10 mouse cellular contexts compared by ENCODE assay signal in genomic region chr8:122326114-122326542, GRCm38 (mm10). TPM values are rescaled to one million over a fixed set of nuclear protein-coding genes. Genes with fewer than 3 reads are reported as not detected.
A peak's percentile ranks its signal among the peaks of the same experiment; 100 is the strongest.
DNase-seq lines count a peak whose midpoint lies in the region; ATAC-seq and TF ChIP-seq lines count a peak whose summit lies in the region.
"Had no signal": no experiment of that assay in that cellular context is flagged by ENCODE, and none has a peak within 500 bp of the region (broad histone marks: within the 10 kb centered on the region; RNA-seq: fewer than 3 reads in every experiment).

No protein-coding gene starts in this region.

- TF ChIP-seq CTCF in lung, adult 2 months (IDR thresholded peaks at IDR 0.05; ENCODE audit: insufficient read depth, low read length), result no peak
- no peak for TF ChIP-seq CTCF in midbrain, postnatal 0 days (IDR thresholded peaks at IDR 0.05)

- peaks cover 100% of the 10 kb centered on the region for H3K4me1 ChIP-seq in erythroblast, embryonic 14.5 days (ENCODE audit: control insufficient read depth)
- H3K4me1 ChIP-seq in lung, embryonic 15.5 days, result peaks cover 60% of the 10 kb centered on the region
- H3K4me1 ChIP-seq in lung, adult 2 months (ENCODE audit: control insufficient read depth, insufficient read depth, low read length), result peaks cover 18% of the 10 kb centered on the region
- H3K4me1 ChIP-seq in intestine, embryonic 16.5 days (ENCODE audit: control insufficient read depth, insufficient read depth, low read length), result peaks cover 69% of the 10 kb centered on the region
- H3K4me1 ChIP-seq in midbrain, postnatal 0 days (ENCODE audit: insufficient read depth, low read length), result peaks cover 7% of the 10 kb centered on the region; the same call in 1 of the 2 replicates

- H3K27ac ChIP-seq in lung, embryonic 15.5 days, result no peak overlapping the region
- H3K27ac ChIP-seq in intestine, embryonic 16.5 days (ENCODE audit: low read length), result no peak overlapping the region
- no peak overlapping the region for H3K27ac ChIP-seq in midbrain, postnatal 0 days (ENCODE audit: low read depth, low read length)

- no peak for DNase-seq in lung, adult 2 months
- no peak for DNase-seq in midbrain, postnatal 0 days (ENCODE audit: low spot score)
- DNase-seq in spleen, postnatal 10 days (ENCODE audit: low spot score in 2 of 2), result no peak
- DNase-seq in layer of hippocampus, adult 18-20 months (ENCODE audit: low spot score in 2 of 2), result no peak
- DNase-seq: kidney, adult 2 months had no signal

- no peaks in the 10 kb centered on the region for H3K27me3 ChIP-seq in erythroblast, embryonic 14.5 days (ENCODE audit: control insufficient read depth)
- no peaks in the 10 kb centered on the region for H3K27me3 ChIP-seq in lung, embryonic 15.5 days
- no peaks in the 10 kb centered on the region for H3K27me3 ChIP-seq in intestine, embryonic 16.5 days (replicated peaks; ENCODE audit: control insufficient read depth, insufficient read depth, low read length)
- no peaks in the 10 kb centered on the region for H3K27me3 ChIP-seq in midbrain, postnatal 0 days (ENCODE audit: insufficient read depth, low read length)

- H3K9ac ChIP-seq in lung, embryonic 15.5 days, result 0 out of 2 replicates have a peak overlapping the region, but pooled peaks have one; percentile 3
- peak overlapping the region; percentile 49 for H3K9ac ChIP-seq in intestine, embryonic 16.5 days (ENCODE audit: low read depth, low read length)
- H3K9ac ChIP-seq in midbrain, postnatal 0 days (replicated peaks; ENCODE audit: low read length, poor library complexity, severe bottlenecking), result peak overlapping the region; percentile 39; the same call in 1 of the 2 replicates

- no peaks in the 10 kb centered on the region for H3K9me3 ChIP-seq in erythroblast, embryonic 14.5 days (ENCODE audit: control insufficient read depth, low read length)
- no peaks in the 10 kb centered on the region for H3K9me3 ChIP-seq in lung, embryonic 15.5 days
- no peaks in the 10 kb centered on the region for H3K9me3 ChIP-seq in intestine, embryonic 16.5 days (ENCODE audit: control insufficient read depth, low read length)
- H3K9me3 ChIP-seq in midbrain, postnatal 0 days (ENCODE audit: low read length), result no peaks in the 10 kb centered on the region

- peak overlapping the region; percentile 2; the same call in 1 of the 2 replicates for H3K4me2 ChIP-seq in lung, embryonic 15.5 days
- peak overlapping the region; percentile 23; the same call in 1 of the 2 replicates for H3K4me2 ChIP-seq in intestine, embryonic 16.5 days (ENCODE audit: low read depth, low read length)
- H3K4me2 ChIP-seq in midbrain, postnatal 0 days (ENCODE audit: low read depth, low read length, poor library complexity, severe bottlenecking), result peak overlapping the region; percentile 28

- H3K36me3 ChIP-seq in erythroblast, embryonic 14.5 days (ENCODE audit: control insufficient read depth), result peaks cover 99% of the 10 kb centered on the region
- H3K36me3 ChIP-seq in lung, embryonic 15.5 days, result no peaks in the 10 kb centered on the region; the same call in 1 of the 2 replicates
- no peaks in the 10 kb centered on the region for H3K36me3 ChIP-seq in intestine, embryonic 16.5 days (ENCODE audit: control insufficient read depth, insufficient read depth, low read length)
- no peaks in the 10 kb centered on the region for H3K36me3 ChIP-seq in midbrain, postnatal 0 days (ENCODE audit: insufficient read depth, low read length)

- peak overlapping the region; percentile 6 for H3K4me3 ChIP-seq in erythroblast, embryonic 14.5 days (replicated peaks)
- H3K4me3 ChIP-seq in lung, embryonic 15.5 days, result no peak overlapping the region; the same call in 1 of the 2 replicates
- H3K4me3 ChIP-seq in lung, adult 2 months (replicated peaks; ENCODE audit: extremely low read depth, low read depth, low read length), result no peak overlapping the region
- H3K4me3 ChIP-seq in intestine, embryonic 16.5 days (ENCODE audit: low read length), result no peak overlapping the region
- no peak overlapping the region for H3K4me3 ChIP-seq in midbrain, postnatal 0 days (ENCODE audit: low read depth, low read length)

- no peak for TF ChIP-seq POLR2A in lung, adult 2 months (IDR thresholded peaks at IDR 0.05; ENCODE audit: borderline replicate concordance, extremely low read depth, low read depth, low read length)

- WGBS in lung, embryonic 15.5 days, result 23% methylated on average over 14 of the region's 14 CpGs
- 71% methylated on average over 14 of the region's 14 CpGs for WGBS in lung, adult 2 months
- 27% methylated on average over 14 of the region's 14 CpGs for WGBS in intestine, embryonic 16.5 days
- WGBS in midbrain, postnatal 0 days, result 30% methylated on average over 14 of the region's 14 CpGs

- ATAC-seq in erythroblast, adult 5-6 weeks (replicated peaks; ENCODE audit: low FRiP score, poor library complexity, severe bottlenecking), result no peak
- ATAC-seq in lung, embryonic 15.5 days (ENCODE audit: borderline replicate concordance, extremely low read depth, low FRiP score, low TSS enrichment), result no peak
- ATAC-seq in intestine, embryonic 16.5 days, result no peak
- no peak for ATAC-seq in midbrain, postnatal 0 days (ENCODE audit: low FRiP score)

RNA-seq across cellular contexts. Expression of gene Trhr2, which starts 34.4 kb away (rescaled TPM):
- not detected in 2 replicates for polyA plus RNA-seq in erythroblast, embryonic 14.5 days (2012)
- not detected in 2 replicates for total RNA-seq in erythroblast, adult 5-6 weeks (2015; ENCODE audit: low replicate concordance)
- total RNA-seq in erythroblast, adult 5-6 weeks (2017; ENCODE audit: low replicate concordance), result not detected in 2 replicates
- polyA plus RNA-seq in lung, embryonic 15.5 days (2015; fragmentation: Nextera tagmentation; extraction: Ambion mirVana), result not detected in 2 replicates
- not detected in 2 replicates for polyA plus RNA-seq in lung, adult 2 months (2012; rRNA removed)
- not detected in 2 replicates for polyA plus RNA-seq in intestine, embryonic 16.5 days (2015; fragmentation: Nextera tagmentation; extraction: Ambion mirVana)
- total RNA-seq in midbrain, postnatal 0 days (2014; rRNA removed), result 0.93 and 3.5 TPM in 2 replicates
- 0.15 and 0.37 TPM in 2 replicates for polyA plus RNA-seq in midbrain, postnatal 0 days (2015; fragmentation: Nextera tagmentation; extraction: Ambion mirVana)
- total RNA-seq in layer of hippocampus, adult 18-20 months (2021), result 1 to 10 TPM in 1 of 2 experiments, under 1 TPM in 1; 0.41 to 1.3 TPM
- total RNA-seq: adrenal gland, postnatal 4 days had no signal

RNA-seq across cellular contexts. Expression of gene Zfpm1, which starts 44.2 kb away (rescaled TPM):
- 331 and 361 TPM in 2 replicates for polyA plus RNA-seq in erythroblast, embryonic 14.5 days (2012)
- 54.2 and 55.4 TPM in 2 replicates for total RNA-seq in erythroblast, adult 5-6 weeks (2015; ENCODE audit: low replicate concordance)
- 196 and 459 TPM in 2 replicates for total RNA-seq in erythroblast, adult 5-6 weeks (2017; ENCODE audit: low replicate concordance)
- 1.3 and 1.6 TPM in 2 replicates for polyA plus RNA-seq in lung, embryonic 15.5 days (2015; fragmentation: Nextera tagmentation; extraction: Ambion mirVana)
- 32.0 and 38.4 TPM in 2 replicates for polyA plus RNA-seq in lung, adult 2 months (2012; rRNA removed)
- polyA plus RNA-seq in intestine, embryonic 16.5 days (2015; fragmentation: Nextera tagmentation; extraction: Ambion mirVana), result 2.6 and 2.7 TPM in 2 replicates
- total RNA-seq in midbrain, postnatal 0 days (2014; rRNA removed), result 19.6 and 28.6 TPM in 2 replicates
- 1.2 TPM in 2 replicates for polyA plus RNA-seq in midbrain, postnatal 0 days (2015; fragmentation: Nextera tagmentation; extraction: Ambion mirVana)
- total RNA-seq in layer of hippocampus, adult 18-20 months (2021), result 10 to 100 TPM; 43.7 to 52.2 TPM

RNA-seq across cellular contexts. Expression of gene Zc3h18, which starts 50.3 kb away (rescaled TPM):
- 10.0 and 10.5 TPM in 2 replicates for polyA plus RNA-seq in erythroblast, embryonic 14.5 days (2012)
- total RNA-seq in erythroblast, adult 5-6 weeks (2015; ENCODE audit: low replicate concordance), result 10.8 and 14.2 TPM in 2 replicates
- 22.2 and 31.5 TPM in 2 replicates for total RNA-seq in erythroblast, adult 5-6 weeks (2017; ENCODE audit: low replicate concordance)
- 53.3 and 55.1 TPM in 2 replicates for polyA plus RNA-seq in lung, embryonic 15.5 days (2015; fragmentation: Nextera tagmentation; extraction: Ambion mirVana)
- polyA plus RNA-seq in lung, adult 2 months (2012; rRNA removed), result 26.8 and 29.1 TPM in 2 replicates
- polyA plus RNA-seq in intestine, embryonic 16.5 days (2015; fragmentation: Nextera tagmentation; extraction: Ambion mirVana), result 40.5 and 43.1 TPM in 2 replicates
- total RNA-seq in midbrain, postnatal 0 days (2014; rRNA removed), result 29.4 and 41.3 TPM in 2 replicates
- polyA plus RNA-seq in midbrain, postnatal 0 days (2015; fragmentation: Nextera tagmentation; extraction: Ambion mirVana), result 23.4 and 25.0 TPM in 2 replicates
- 10 to 100 TPM; 38.8 to 39.5 TPM for total RNA-seq in layer of hippocampus, adult 18-20 months (2021)
